Mouse (Mus musculus) thymus, adult 2 months (tissue): ENCODE measurements around the gene Trak1.

Source experiments
- CTCF ChIP-seq: fragments of 200-500 bp; IDR thresholded peaks from 2 replicates; pipeline ENCODE4 v1.5.1; 2012; ENCODE audit warnings: mild to moderate bottlenecking, control low read depth, low read length, moderate library complexity, borderline replicate concordance; ENCODE audit not compliant: control insufficient read depth, poor library complexity, insufficient read depth; ENCODE audit errors: extremely low read depth
- POLR2A ChIP-seq: fragments of 200-500 bp; IDR thresholded peaks from 2 replicates; pipeline ENCODE4 v1.6.1; 2012; ENCODE audit warnings: mild to moderate bottlenecking, low read length, control low read depth, moderate library complexity; ENCODE audit not compliant: control insufficient read depth, poor library complexity, insufficient read depth; ENCODE audit errors: extremely low read depth

GRCm38 (mm10) chr9:121319323-121319966, 22.1 kb downstream of the Trak1 start:
- TF ChIP-seq CTCF (no peak), POLR2A (no peak)
